Mouse (Mus musculus) intestine, embryonic 14.5 days (tissue): ENCODE measurements around the gene Ube2d3. TPM values are rescaled to one million over a fixed set of nuclear protein-coding genes. Genes with fewer than 3 reads are reported as not detected.
"Not testable (repeated sequence)": the region's sequence is repeated elsewhere in the genome, so short reads cannot be mapped to it uniquely, and the experiment has no call there.

Experiments
- ATAC-seq: fragments of 200-750 bp; cut with Nextera tagmentation; replicated peaks from 2 replicates; pipeline ENCODE4 v1.8.0; 2017; ENCODE audit warnings: low read depth, moderate number of reproducible peaks, moderate TSS enrichment, moderate library complexity; ENCODE audit not compliant: low FRiP score, low TSS enrichment
- DNase-seq: peaks from one replicate; pipeline ENCODE4 v3.0.0-alpha.2; 2018; ENCODE audit warnings: low spot score
- H3K27ac ChIP-seq: fragments of 300-500 bp; sonication (generic); 2 replicates; pipeline ENCODE4 v1.5.1; 2014; ENCODE audit warnings: low read depth, mild to moderate bottlenecking, control low read depth
- H3K27me3 ChIP-seq: fragments of 300-500 bp; sonication (generic); replicated peaks from 2 replicates; pipeline ENCODE4 v1.6.1; 2014; ENCODE audit warnings: low read length, control low read depth; ENCODE audit not compliant: control insufficient read depth, insufficient read depth
- H3K36me3 ChIP-seq: fragments of 300-500 bp; sonication (generic); 2 replicates; pipeline ENCODE4 v1.6.1; 2014; ENCODE audit warnings: low read length, control low read depth; ENCODE audit not compliant: control insufficient read depth, insufficient read depth
- H3K4me1 ChIP-seq: fragments of 300-500 bp; sonication (generic); replicated peaks from 2 replicates; pipeline ENCODE4 v1.6.1; 2014; ENCODE audit warnings: low read length, control low read depth, mixed read lengths; ENCODE audit not compliant: control insufficient read depth, insufficient read depth
- H3K4me2 ChIP-seq: fragments of 300-500 bp; sonication (generic); 2 replicates; pipeline ENCODE4 v1.6.1; 2014; ENCODE audit warnings: low read length
- H3K4me3 ChIP-seq: fragments of 300-500 bp; sonication (generic); 2 replicates; pipeline ENCODE4 v1.5.1; 2014; ENCODE audit warnings: low read depth, low read length, control low read depth, mixed read lengths
- H3K9ac ChIP-seq: fragments of 300-500 bp; sonication (generic); 2 replicates; pipeline ENCODE4 v1.6.1; 2014; ENCODE audit warnings: mild to moderate bottlenecking, low read length
- H3K9me3 ChIP-seq: fragments of 300-500 bp; sonication (generic); 2 replicates; pipeline ENCODE4 v1.6.1; 2016; ENCODE audit warnings: low read length, control low read depth; ENCODE audit not compliant: control insufficient read depth
- WGBS: fragments of 180-500 bp; shearing (Covaris S2); extraction: QIAGEN DNeasy Blood & Tissue Kit; methylation state at CpG from one replicate; pipeline ENCODE4 v1.1.7; 2014; 5-methylcytosine and 5-hydroxymethylcytosine counted together
- polyA plus RNA-seq: library from polyadenylated mRNA; unstranded; fragments of >200 nt; fragmentation: Nextera tagmentation; extraction: Ambion mirVana; gene quantifications from 2 replicates; pipeline ENCODE4 v1.2.1, GENCODE M21; 2014

The Ube2d3 gene
- polyA plus RNA-seq, 1 experiment from 2014 or later: 521 TPM

DNA sequence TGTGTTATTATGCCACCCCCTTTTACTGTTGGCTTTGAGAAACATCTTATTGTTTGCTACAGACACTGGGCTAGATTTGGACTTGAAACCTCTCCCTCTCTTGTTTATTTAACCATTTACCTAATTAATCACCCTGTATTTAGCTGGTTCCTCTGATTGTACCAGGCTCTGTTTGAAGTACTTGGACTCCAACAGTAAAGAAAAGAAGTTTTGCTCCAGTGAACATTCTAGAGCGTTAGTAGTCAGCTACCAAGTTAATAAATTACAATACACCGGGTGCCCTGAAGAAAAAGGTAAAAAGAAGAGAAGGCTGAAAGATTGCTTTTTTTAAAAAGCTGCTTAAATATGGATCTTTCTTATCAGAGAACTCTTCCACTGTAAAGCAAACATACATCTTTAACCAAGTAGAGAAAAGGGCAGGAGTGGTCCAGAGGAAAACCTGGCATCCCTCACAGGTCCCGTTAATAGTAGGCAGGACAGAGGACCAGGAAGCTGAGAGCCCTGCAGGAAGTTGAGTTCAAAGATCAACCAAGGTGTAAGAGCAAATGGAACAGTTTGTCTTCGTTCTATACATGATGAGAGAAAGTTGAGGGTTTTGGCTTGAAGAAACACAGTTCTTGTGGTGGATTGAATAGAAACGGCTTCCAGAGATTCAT, 52.0 kb downstream of the Ube2d3 start:
- H3K4me3 ChIP-seq: no peak overlapping the region
- no peak for ATAC-seq
- WGBS: 65% methylated on average over 5 of the region's 5 CpGs
- no peaks in the 10 kb centered on the region for H3K27me3 ChIP-seq
- H3K4me2 ChIP-seq: no peak overlapping the region
- H3K4me1 ChIP-seq: no peaks in the 10 kb centered on the region
- H3K9ac ChIP-seq: no peak overlapping the region
- H3K36me3 ChIP-seq: no peaks in the 10 kb centered on the region
- no peak for DNase-seq
- H3K9me3 ChIP-seq: no peaks in the 10 kb centered on the region
- no peak overlapping the region for H3K27ac ChIP-seq

DNA sequence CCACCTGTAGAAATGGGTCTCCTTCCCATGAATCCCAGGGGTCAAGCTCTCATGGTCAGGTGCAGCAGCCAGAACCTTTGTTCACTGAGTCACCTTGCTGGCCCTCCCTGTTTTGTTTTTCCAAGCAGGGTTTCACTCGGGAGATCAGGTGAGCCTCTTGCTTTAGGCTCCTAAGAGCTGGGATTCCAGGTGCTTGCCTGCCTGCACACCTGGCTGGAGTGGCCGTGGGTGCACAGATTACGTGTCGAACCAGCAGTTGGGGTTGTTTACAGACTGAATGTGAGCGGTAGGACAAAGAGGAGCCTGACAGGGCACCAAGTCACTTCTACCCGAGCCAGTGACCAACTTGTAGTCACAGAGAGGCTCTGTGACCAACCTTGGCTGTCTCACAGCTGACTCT, 53.2 kb downstream of the Ube2d3 start:
- WGBS: 90% methylated on average over 6 of the region's 6 CpGs

DNA sequence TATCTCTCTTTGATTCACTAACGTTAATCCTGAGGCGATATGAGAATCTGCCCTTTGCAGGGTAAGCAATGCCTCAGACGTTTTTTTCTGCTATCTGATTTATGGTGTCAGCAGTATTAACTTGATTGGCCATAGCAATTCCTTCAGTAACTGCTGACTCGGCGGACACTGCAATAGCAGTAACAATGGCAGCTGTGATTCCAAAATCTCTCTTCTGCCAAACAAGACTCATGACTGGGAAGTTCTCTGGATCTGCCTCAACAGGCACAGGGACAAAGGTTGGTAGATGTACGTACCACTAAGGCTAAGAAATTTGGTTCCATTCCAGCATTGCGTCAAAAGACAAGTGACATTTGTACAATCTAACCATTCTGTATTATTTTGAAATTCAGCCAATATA, 55.4 kb downstream of the Ube2d3 start:
- H3K27ac ChIP-seq, H3K27me3 ChIP-seq, H3K9ac ChIP-seq, H3K4me1 ChIP-seq, H3K9me3 ChIP-seq, H3K36me3 ChIP-seq, H3K4me2 ChIP-seq, ATAC-seq, DNase-seq, H3K4me3 ChIP-seq: not testable (repeated sequence)
- 88% methylated on average over 7 of the region's 7 CpGs for WGBS

More for the DNA sequence above, 53.2 kb downstream of the Ube2d3 start:
- Histone ChIP-seq H3K4me3 (no peak overlapping the region), H3K27me3 (no peaks in the 10 kb centered on the region), H3K27ac (no peak overlapping the region), H3K36me3 (no peaks in the 10 kb centered on the region), H3K9me3 (no peaks in the 10 kb centered on the region), H3K4me1 (no peaks in the 10 kb centered on the region), H3K4me2 (no peak overlapping the region), H3K9ac (no peak overlapping the region)
- DNase-seq (no peak), ATAC-seq (no peak)

DNA sequence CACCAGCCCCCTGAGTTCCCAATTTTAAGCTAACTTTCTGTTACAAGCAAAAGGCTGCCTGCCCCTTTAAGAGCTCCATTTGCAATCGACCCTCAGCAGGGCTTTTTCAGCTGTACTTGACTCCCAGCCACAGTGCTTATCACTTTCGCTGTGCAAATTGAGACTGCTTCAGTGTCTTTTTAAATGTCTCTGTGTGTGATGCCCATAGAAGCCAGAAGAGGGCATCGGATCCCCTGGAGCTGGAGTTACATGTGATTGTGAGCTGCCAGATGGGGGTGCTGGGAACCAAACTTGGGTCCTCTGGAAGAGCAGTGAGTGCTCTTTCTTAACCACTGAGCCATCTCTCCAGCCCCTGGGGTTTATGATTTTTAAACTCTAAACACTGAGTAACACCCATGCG, 60.0 kb downstream of the Ube2d3 start:
- H3K36me3 ChIP-seq, H3K9ac ChIP-seq, H3K27me3 ChIP-seq, H3K4me2 ChIP-seq, H3K4me1 ChIP-seq, ATAC-seq, H3K4me3 ChIP-seq, DNase-seq, H3K27ac ChIP-seq, H3K9me3 ChIP-seq: not testable (repeated sequence)
- WGBS: 93% methylated on average over 4 of the region's 4 CpGs

DNA sequence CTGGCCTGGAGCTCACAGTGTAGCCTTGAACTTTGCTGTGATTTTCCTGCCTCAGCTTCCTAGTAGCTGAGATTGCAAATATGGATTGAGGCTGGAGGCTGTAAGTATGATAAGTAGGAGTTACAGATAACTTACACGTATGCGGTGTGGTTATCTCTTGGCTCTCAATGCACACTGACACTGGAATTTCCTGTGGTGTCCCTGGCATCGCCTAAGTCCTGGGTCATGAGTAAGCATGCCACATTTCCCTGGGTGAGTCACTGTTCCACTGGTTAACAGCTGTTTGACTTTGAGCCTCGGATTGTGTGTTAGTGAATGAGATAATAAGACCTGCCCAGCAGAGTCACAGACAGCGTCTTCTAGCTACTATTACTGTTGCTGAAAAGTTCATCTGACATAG, 60.9 kb downstream of the Ube2d3 start:
- no peaks in the 10 kb centered on the region for H3K36me3 ChIP-seq
- H3K4me1 ChIP-seq: no peaks in the 10 kb centered on the region
- H3K27me3 ChIP-seq: no peaks in the 10 kb centered on the region
- no peak overlapping the region for H3K4me2 ChIP-seq
- no peak overlapping the region for H3K4me3 ChIP-seq
- no peak overlapping the region for H3K27ac ChIP-seq
- ATAC-seq (no peak), DNase-seq (no peak)
- 77% methylated on average over 5 of the region's 5 CpGs for WGBS
- H3K9me3 ChIP-seq: no peaks in the 10 kb centered on the region
- no peak overlapping the region for H3K9ac ChIP-seq

DNA sequence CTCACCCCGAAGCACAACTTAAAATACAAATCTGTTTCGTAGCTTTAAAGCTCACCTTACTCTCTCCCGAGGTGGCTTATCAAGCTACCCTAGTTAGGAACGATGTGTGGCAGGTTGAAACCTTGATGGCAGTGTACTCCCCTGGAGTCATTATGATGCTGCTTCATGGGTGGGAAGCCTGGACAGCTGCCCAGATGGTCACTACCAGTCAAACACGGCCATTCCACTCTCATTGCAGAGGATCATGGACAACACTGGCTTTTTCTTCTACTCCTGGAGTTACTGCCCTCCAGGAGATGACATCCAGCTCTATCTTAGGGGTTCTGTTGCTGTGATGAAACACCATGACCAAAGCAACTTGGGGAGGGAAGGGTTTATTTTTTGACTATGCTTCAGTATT, 65.2 kb downstream of the Ube2d3 start:
- Histone ChIP-seq H3K9me3 (no peaks in the 10 kb centered on the region), H3K27ac (no peak overlapping the region), H3K4me1 (no peaks in the 10 kb centered on the region), H3K9ac (no peak overlapping the region), H3K4me3 (no peak overlapping the region), H3K27me3 (no peaks in the 10 kb centered on the region), H3K4me2 (no peak overlapping the region), H3K36me3 (no peaks in the 10 kb centered on the region)
- DNase-seq (no peak), ATAC-seq (no peak)
- WGBS: 85% methylated on average over 5 of the region's 5 CpGs

DNA sequence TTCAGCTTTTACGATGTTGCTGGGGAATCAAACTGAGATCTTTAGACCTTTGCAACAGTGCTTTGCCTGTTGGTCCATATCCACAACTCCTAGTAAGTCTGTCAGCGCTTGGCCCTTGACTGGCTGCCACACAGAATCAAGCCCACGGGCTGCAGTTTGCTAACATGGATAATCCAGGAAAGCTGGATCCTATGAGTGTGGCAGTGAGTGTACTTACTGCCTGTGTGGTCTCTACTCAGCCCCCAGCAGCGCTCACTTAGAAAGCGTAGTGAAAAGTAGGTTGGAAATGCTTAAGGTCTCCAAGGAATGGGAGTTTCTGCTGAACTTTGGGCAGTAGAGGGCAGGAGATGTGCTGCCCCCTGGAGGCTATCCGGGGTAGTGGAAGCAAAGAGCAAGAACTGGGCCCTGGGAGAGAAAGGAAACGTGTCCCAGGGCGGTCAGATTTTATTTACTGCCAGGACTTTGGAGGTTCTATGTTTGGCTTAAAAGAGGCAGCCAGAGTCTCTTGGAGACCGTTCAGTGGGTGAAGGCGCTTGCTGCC, 67.5 kb downstream of the Ube2d3 start:
- no peaks in the 10 kb centered on the region for H3K4me1 ChIP-seq
- no peaks in the 10 kb centered on the region for H3K9me3 ChIP-seq
- H3K9ac ChIP-seq: no peak overlapping the region
- H3K27me3 ChIP-seq: no peaks in the 10 kb centered on the region
- ATAC-seq (no peak), DNase-seq (no peak)
- H3K4me2 ChIP-seq: no peak overlapping the region
- H3K4me3 ChIP-seq: no peak overlapping the region
- H3K27ac ChIP-seq: no peak overlapping the region
- 63% methylated on average over 10 of the region's 10 CpGs for WGBS
- H3K36me3 ChIP-seq: no peaks in the 10 kb centered on the region

DNA sequence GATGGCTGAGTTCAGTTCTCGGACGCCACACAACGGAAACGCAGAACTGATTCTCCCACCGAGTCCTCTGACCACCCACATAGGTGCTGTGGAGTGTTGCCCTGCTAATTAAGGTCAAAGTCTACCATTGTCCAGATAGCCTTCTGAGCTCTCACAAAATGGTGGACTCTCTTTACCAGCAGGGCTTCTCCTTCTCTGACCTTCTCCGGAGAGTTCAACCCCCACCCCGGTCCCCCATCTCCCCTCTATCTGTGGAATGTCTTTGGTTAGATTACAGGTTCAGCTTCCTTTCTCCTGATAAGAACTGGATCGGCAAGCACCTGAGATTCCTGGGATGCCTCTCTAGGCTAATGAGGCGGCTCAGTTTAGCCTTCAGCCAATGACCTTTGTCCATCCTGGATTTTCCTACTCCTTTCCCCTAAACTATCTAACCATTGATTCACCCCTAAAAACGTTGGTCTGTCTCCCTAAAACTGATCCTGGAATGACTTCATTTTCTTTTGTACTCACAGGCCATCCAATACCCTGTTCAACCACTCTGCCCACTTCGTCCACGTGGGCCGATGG, 68.0 kb downstream of the Ube2d3 start:
- WGBS: 76% methylated on average over 13 of the region's 13 CpGs
- ATAC-seq (0 out of 2 replicates have a peak, but pooled peaks have one; percentile 30), DNase-seq (no peak)
- Histone ChIP-seq H3K4me1 (no peaks in the 10 kb centered on the region), H3K27me3 (no peaks in the 10 kb centered on the region), H3K9ac (no peak overlapping the region), H3K4me2 (no peak overlapping the region), H3K4me3 (no peak overlapping the region), H3K36me3 (no peaks in the 10 kb centered on the region), H3K9me3 (no peaks in the 10 kb centered on the region), H3K27ac (no peak overlapping the region)

DNA sequence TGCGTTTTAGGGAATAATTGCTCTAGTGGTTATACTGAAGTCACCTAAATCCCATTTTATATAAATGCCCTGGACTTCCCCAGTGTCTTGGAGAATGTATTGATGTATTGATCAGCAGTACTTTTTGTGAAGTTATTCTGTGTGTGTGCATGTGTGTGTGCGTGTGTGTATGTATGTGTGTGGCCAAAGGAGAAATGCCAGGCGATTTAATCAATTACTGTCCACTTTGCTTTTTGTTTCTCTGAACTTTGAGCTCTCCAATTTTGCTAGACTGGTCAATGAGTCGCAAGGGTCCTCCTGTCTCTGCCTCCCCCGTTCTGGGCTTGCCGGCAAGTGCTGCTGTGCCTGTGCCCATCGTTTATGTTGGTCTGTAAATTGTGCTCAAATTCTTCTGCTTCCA, 69.6 kb downstream of the Ube2d3 start:
- 76% methylated on average over 7 of the region's 7 CpGs for WGBS
- DNase-seq: no peak

More for the DNA sequence above, 69.6 kb downstream of the Ube2d3 start:
- Histone ChIP-seq H3K9me3 (no peaks in the 10 kb centered on the region), H3K27me3 (no peaks in the 10 kb centered on the region), H3K4me2 (no peak overlapping the region), H3K36me3 (no peaks in the 10 kb centered on the region), H3K27ac (no peak overlapping the region), H3K9ac (no peak overlapping the region), H3K4me1 (no peaks in the 10 kb centered on the region), H3K4me3 (no peak overlapping the region)
- no peak for ATAC-seq
